Mouse (Mus musculus): ENCODE measurements at regions not wholly inside any gene's neighbourhood (a gene's known extent, or its start where the extent isn't known, plus 50 kb on each side); places are given as distances from the start of the nearest gene placed in this dataset.

DNA sequence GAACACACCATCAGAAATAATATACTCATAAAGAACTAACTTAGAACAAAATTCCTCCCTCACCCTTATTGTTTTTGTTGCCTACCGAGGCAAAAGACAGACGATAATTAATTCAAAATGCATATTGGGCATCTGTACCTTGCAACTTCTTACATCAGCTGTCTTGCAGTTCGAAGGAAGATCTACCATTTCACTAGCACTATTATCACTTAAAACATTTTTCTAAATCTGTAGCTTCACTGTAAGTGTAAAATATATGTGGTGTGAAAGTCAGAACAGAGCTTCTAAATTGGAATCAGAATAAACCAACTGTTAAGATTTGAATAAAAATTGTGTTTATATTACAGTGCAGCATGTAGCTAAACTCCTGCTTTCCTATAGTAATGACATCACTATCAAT, 562.4 kb upstream of the Atp10a start:
- DNase-seq (ENCODE audit: low spot score) = no peak

- DNase-seq (ENCODE audit: low spot score) = no peak
Measured at GRCm38 (mm10) chr7:58078825-58079224, 569.0 kb upstream of the Gabra5 start.

- DNase-seq (ENCODE audit: low spot score) = peak; percentile 12
Measured at GRCm38 (mm10) chr7:58032975-58033374, 523.1 kb upstream of the Gabra5 start.

GRCm38 (mm10) chr7:58032111-58032510, 522.3 kb upstream of the Gabra5 start:
- no peak for DNase-seq (ENCODE audit: low spot score)

- no peak for DNase-seq (ENCODE audit: low spot score)
Measured at GRCm38 (mm10) chr7:57992406-57993223, 482.8 kb upstream of the Gabra5 start.

DNA sequence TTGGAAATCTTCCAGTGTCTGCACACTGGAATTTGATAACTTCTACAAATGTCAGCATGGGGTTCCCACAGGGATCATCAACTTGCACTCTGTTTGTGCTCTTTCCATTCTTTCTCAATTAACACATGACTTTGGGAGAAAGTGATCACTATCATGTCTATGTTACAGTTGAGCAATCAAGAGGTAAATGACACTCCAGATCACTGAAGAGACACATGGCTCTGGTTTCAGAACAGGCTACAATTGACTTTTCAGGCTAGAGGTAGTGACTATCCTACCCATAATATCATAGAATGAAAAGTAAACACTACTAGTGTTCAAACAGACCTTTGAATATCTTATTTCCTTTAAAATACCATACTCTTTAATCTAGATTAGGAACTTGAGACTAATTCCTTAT, 473.3 kb upstream of the Gabra5 start:
- no peak for DNase-seq (ENCODE audit: low spot score)

GRCm38 (mm10) chr7:57966216-57966615, 456.4 kb upstream of the Gabra5 start:
- DNase-seq (ENCODE audit: low spot score) = no peak

DNA sequence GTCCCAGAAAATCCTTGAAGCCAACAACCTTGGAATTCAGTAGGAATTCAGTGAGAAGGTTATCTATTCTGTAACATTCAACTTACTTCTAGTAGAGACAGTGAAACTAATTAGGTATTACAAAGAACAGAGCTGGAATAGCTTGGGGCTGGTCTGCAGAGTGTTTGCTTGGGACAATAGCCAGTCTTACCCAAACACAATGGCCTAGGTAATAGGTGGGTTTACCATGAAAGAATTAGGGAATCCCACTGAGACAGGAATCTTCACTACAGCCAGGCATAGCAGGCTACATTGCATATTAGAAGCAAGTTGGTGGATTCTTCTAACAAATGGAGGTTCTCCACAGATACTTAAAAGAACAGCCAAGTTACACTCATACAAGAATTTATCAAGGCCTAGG, 449.0 kb upstream of the Gabra5 start:
- no peak for DNase-seq (ENCODE audit: low spot score)
